Mouse (Mus musculus) stomach, postnatal 0 days (tissue): ENCODE results near the gene Gmpr. TPM values are rescaled to one million over a fixed set of nuclear protein-coding genes. Genes with fewer than 3 reads are reported as not detected.
A peak's percentile ranks its signal among the peaks of the same experiment; 100 is the strongest.

Source experiments
- ATAC-seq: fragments of 200-750 bp; cut with Nextera tagmentation; 2 replicates; pipeline ENCODE4 v1.8.0; 2017; ENCODE audit not compliant: low FRiP score, low TSS enrichment
- DNase-seq: peaks from one replicate; pipeline ENCODE4 v3.0.0-alpha.2; 2016; ENCODE audit warnings: low spot score
- H3K27ac ChIP-seq: fragments of 300-500 bp; sonication (generic); replicated peaks from 2 replicates; pipeline ENCODE4 v1.5.1; 2014; ENCODE audit warnings: mild to moderate bottlenecking, control low read depth
- H3K27me3 ChIP-seq: fragments of 300-500 bp; sonication (generic); 2 replicates; pipeline ENCODE4 v1.6.1; 2014; ENCODE audit warnings: low read length; ENCODE audit not compliant: control insufficient read depth, insufficient read depth
- H3K36me3 ChIP-seq: fragments of 300-500 bp; sonication (generic); 2 replicates; pipeline ENCODE4 v1.6.1; 2014; ENCODE audit warnings: low read length, mixed read lengths; ENCODE audit not compliant: control insufficient read depth, insufficient read depth
- H3K4me1 ChIP-seq: fragments of 300-500 bp; sonication (generic); replicated peaks from 2 replicates; pipeline ENCODE4 v1.6.1; 2014; ENCODE audit warnings: antibody characterized with exemption; ENCODE audit not compliant: control insufficient read depth, insufficient read depth
- H3K4me2 ChIP-seq: fragments of 300-500 bp; sonication (generic); replicated peaks from 2 replicates; pipeline ENCODE4 v1.6.1; 2014; ENCODE audit warnings: low read depth, mild to moderate bottlenecking, control low read depth, moderate library complexity
- H3K4me3 ChIP-seq: fragments of 300-500 bp; sonication (generic); 2 replicates; pipeline ENCODE4 v1.5.1; 2014; ENCODE audit warnings: low read depth, low read length, control low read depth
- H3K9ac ChIP-seq: fragments of 300-500 bp; sonication (generic); 2 replicates; pipeline ENCODE4 v1.6.1; 2014; ENCODE audit warnings: mild to moderate bottlenecking, low read length, control low read depth, mixed read lengths
- H3K9me3 ChIP-seq: fragments of 300-500 bp; sonication (generic); 2 replicates; pipeline ENCODE4 v1.6.1; 2016; ENCODE audit warnings: low read length; ENCODE audit not compliant: control insufficient read depth
- CTCF ChIP-seq: IDR thresholded peaks from 2 replicates; pipeline ENCODE4 v1.5.1; 2016; ENCODE audit warnings: antibody characterized with exemption, low read depth, mild to moderate bottlenecking, moderate library complexity
- EP300 ChIP-seq: optimal IDR thresholded peaks from 2 replicates; pipeline ENCODE3; 2016; ENCODE audit warnings: antibody characterized with exemption
- WGBS: fragments of 180-500 bp; shearing (Covaris S2); extraction: QIAGEN DNeasy Blood & Tissue Kit; methylation state at CpG from one replicate; pipeline ENCODE4 v1.1.7; 2014; 5-methylcytosine and 5-hydroxymethylcytosine counted together
- polyA plus RNA-seq: library from polyadenylated mRNA; unstranded; fragments of >200 nt; fragmentation: Nextera tagmentation; extraction: Ambion mirVana; gene quantifications from 2 replicates; pipeline ENCODE4 v1.2.1, GENCODE M21; 2015

Gmpr gene
- polyA plus RNA-seq, 1 experiment from 2014 or later, result 38.7 TPM

- no peaks in the 10 kb centered on the region for H3K9me3 ChIP-seq
- ATAC-seq (no peak), DNase-seq (no peak)
- no peak for TF ChIP-seq CTCF
- no peak for TF ChIP-seq EP300
- WGBS, result 29% methylated on average over 12 of the region's 12 CpGs
- H3K9ac ChIP-seq, result no peak overlapping the region
- H3K27ac ChIP-seq, result no peak overlapping the region
- no peak overlapping the region for H3K4me2 ChIP-seq
- H3K4me3 ChIP-seq, result no peak overlapping the region
- H3K4me1 ChIP-seq, result no peaks in the 10 kb centered on the region
- H3K27me3 ChIP-seq, result no peaks in the 10 kb centered on the region
- H3K36me3 ChIP-seq, result no peaks in the 10 kb centered on the region
Observed at GRCm38 (mm10) chr13:45582294-45582693, 75.0 kb downstream of the Gmpr start.

- WGBS, result 87% methylated on average over 5 of the region's 5 CpGs
- ATAC-seq (no peak), DNase-seq (no peak)
- Histone ChIP-seq H3K9me3 (no peaks in the 10 kb centered on the region), H3K36me3 (no peaks in the 10 kb centered on the region), H3K4me3 (no peak overlapping the region), H3K9ac (no peak overlapping the region), H3K27ac (no peak overlapping the region), H3K27me3 (no peaks in the 10 kb centered on the region), H3K4me1 (no peaks in the 10 kb centered on the region), H3K4me2 (no peak overlapping the region)
- TF ChIP-seq EP300 (no peak), CTCF (peak; percentile 53)
Observed at GRCm38 (mm10) chr13:45583061-45583460, 75.8 kb downstream of the Gmpr start.

GRCm38 (mm10) chr13:45590898-45591297 lies 83.7 kb downstream of the Gmpr start:
- Histone ChIP-seq H3K4me3 (no peak overlapping the region), H3K27ac (no peak overlapping the region), H3K4me1 (peaks cover 3% of the 10 kb centered on the region; the same call in 1 of the 2 replicates), H3K36me3 (no peaks in the 10 kb centered on the region), H3K9ac (no peak overlapping the region), H3K9me3 (no peaks in the 10 kb centered on the region), H3K4me2 (no peak overlapping the region), H3K27me3 (no peaks in the 10 kb centered on the region)
- DNase-seq (no peak), ATAC-seq (no peak)
- TF ChIP-seq CTCF, result no peak
- no peak for TF ChIP-seq EP300

GRCm38 (mm10) chr13:45593914-45594313 lies 86.7 kb downstream of the Gmpr start:
- ATAC-seq (peak; percentile 57; the same call in 1 of the 2 replicates), DNase-seq (no peak)
- TF ChIP-seq CTCF, result no peak
- TF ChIP-seq EP300, result peak; percentile 65
- Histone ChIP-seq H3K36me3 (no peaks in the 10 kb centered on the region), H3K4me1 (peaks cover 3% of the 10 kb centered on the region; the same call in 1 of the 2 replicates), H3K9me3 (no peaks in the 10 kb centered on the region), H3K27ac (no peak overlapping the region), H3K4me3 (no peak overlapping the region), H3K9ac (no peak overlapping the region), H3K4me2 (no peak overlapping the region), H3K27me3 (no peaks in the 10 kb centered on the region)
- 23% methylated on average over 1 of the region's 1 CpGs for WGBS

GRCm38 (mm10) chr13:45595416-45595815 lies 88.2 kb downstream of the Gmpr start:
- Histone ChIP-seq H3K27me3 (no peaks in the 10 kb centered on the region), H3K4me1 (peaks cover 3% of the 10 kb centered on the region; the same call in 1 of the 2 replicates), H3K27ac (no peak overlapping the region), H3K9ac (no peak overlapping the region), H3K36me3 (no peaks in the 10 kb centered on the region), H3K4me2 (no peak overlapping the region), H3K9me3 (no peaks in the 10 kb centered on the region), H3K4me3 (no peak overlapping the region)
- DNase-seq, result no peak
- TF ChIP-seq CTCF (no peak), EP300 (no peak)
- WGBS, result 46% methylated on average over 7 of the region's 7 CpGs
- no peak for ATAC-seq

GRCm38 (mm10) chr13:45599831-45600230 lies 92.6 kb downstream of the Gmpr start:
- DNase-seq (no peak), ATAC-seq (no peak)
- Histone ChIP-seq H3K4me1 (no peaks in the 10 kb centered on the region), H3K4me3 (no peak overlapping the region), H3K36me3 (no peaks in the 10 kb centered on the region), H3K27ac (no peak overlapping the region), H3K4me2 (no peak overlapping the region), H3K9me3 (no peaks in the 10 kb centered on the region), H3K27me3 (no peaks in the 10 kb centered on the region), H3K9ac (no peak overlapping the region)
- TF ChIP-seq EP300, result no peak
- TF ChIP-seq CTCF, result no peak
- 64% methylated on average over 2 of the region's 2 CpGs for WGBS
